Mouse (Mus musculus): ENCODE measurements at regions not wholly inside any gene's neighbourhood (a gene's known extent, or its start where the extent isn't known, plus 50 kb on each side); places are given as distances from the start of the nearest gene placed in this dataset.

- TF ChIP-seq CTCF (IDR thresholded peaks at IDR 0.05; ENCODE audit: low read depth) (no peak), EP300 (IDR thresholded peaks at IDR 0.05; ENCODE audit: low read depth) (no peak)
Observed at GRCm38 (mm10) chr1:50806321-50806720, 94.1 kb upstream of the Tmeff2 start.

All from liver, embryonic 14.5 days (tissue).